Mouse (Mus musculus) retina, postnatal 1 day (tissue): ENCODE data around the gene Slc9b1.

Experiments
- DNase-seq: peaks from one replicate; pipeline ENCODE4 v3.0.0-alpha.2; 2012

The Slc9b1 gene

GRCm38 (mm10) chr3:135347739-135348264 is at the start of gene Slc9b1:
Gene Slc9b1 (plus strand): TSS chr3:135348029.
- no peak for DNase-seq

- DNase-seq: no peak
Observed at GRCm38 (mm10) chr3:135298560-135298959, 49.3 kb upstream of the Slc9b1 start.

- DNase-seq: no peak
Observed at GRCm38 (mm10) chr3:135300081-135300480, 47.7 kb upstream of the Slc9b1 start.

DNA sequence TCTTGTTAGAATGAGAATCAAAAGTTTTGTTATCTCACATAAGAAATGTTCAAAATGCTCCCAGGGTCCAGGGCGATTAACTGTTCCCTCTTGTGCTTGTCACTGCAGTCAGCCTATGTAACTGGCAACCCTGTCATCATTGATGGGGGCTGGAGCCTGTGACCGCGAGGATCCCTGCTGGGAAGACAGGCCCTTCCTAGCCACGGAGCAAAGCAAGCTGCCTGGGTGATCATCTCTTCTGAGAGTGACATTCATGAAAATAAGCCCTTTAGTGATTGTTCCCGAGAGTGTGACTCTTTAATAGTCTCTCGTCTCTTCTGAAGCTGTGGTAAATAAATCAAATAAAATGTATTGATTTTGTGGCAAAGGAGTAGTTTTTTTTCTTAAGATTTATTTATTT is 43.8 kb upstream of the Slc9b1 start:
- peak; percentile 51 for DNase-seq

DNA sequence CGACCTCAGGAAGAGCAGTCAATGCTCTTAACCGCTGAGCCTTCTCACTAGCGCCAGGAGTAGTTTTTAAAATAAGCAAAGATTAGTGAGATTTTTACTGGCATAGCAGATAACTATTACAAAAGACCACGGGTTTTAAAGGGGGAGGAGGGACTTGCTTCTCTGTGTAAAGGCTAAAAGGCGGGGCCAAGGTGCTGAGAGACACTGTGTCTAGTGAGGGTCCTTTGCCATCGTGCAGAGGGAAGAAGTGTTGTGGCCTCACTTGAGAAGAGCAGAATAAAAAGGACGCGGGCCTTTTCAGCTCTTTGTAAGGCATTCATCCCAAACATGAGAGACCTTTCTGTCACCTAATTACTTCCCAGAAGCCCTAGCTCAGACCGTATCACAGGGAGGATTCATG is 43.3 kb upstream of the Slc9b1 start:
- peak; percentile 28 for DNase-seq

- DNase-seq: peak; percentile 64
Observed at GRCm38 (mm10) chr3:135307411-135308259, 40.2 kb upstream of the Slc9b1 start, which contains the start of gene Slc9b2. Gene Slc9b2 (plus strand): TSS chr3:135307700.

DNA sequence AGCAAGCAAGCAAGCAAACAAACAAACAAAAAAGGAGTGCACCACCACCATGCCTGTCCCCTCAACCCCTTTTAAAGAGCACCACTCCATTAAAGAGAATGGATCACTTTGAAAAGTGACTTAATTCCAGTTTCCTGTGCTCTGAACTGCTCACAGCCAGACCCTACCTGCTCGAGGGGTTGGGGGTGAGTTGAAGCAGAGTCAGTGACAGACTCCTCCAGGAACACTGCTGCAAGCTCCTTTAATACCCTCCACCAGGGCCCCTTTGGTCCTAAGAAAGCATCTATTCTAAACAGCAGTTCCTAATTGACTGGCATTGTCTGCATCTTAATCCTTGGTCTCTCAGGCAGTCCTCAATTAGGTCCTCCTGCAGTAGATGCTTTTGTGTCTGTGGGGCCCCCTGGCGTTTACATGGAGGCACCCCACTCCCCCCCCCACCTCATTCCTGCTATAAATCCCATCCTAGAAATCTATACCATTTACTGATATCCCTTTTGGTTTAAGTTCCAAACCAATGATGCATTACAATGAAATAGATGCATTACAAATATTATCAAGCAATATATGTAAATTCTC is 34.8 kb upstream of the Slc9b1 start:
- peak; percentile 24 for DNase-seq

DNA sequence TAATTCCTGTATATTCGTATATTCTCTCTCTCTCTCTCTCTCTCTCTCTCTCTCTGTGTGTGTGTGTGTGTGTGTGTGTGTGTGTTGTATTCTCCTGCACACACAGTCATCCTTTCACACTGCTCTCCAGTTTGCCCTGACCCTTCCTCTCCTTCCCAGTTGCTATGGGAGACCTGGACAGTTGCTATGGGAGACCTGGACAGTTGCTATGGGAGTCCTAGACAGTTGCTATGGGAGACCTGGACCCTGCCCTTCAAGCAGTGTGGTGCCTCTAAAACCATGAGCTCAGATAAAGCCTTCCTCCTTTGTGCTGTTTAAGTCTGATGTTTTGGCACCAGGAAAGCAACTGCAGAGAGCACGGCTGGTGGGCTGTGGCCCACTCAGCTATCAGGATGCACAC is 34.1 kb upstream of the Slc9b1 start:
- peak; percentile 22 for DNase-seq

DNA sequence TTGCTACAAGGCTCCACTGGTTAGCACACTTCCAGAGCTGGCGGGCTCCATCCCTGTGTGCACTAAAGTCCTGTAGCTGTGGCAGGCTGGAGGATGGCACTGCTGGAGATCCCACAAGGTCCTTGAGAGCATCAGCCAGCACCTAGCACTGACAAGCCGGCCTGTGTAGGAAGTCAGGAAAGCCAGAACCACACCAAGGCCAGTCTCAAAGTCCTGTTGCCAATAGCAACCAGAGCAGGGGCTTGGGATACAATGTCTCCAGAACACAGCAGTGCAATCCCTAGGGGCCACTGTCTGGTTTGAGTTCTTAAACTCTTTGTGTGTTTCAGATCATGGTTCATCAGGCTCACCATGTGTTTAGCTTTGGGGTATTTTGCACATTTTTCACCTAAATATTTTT is 33.0 kb upstream of the Slc9b1 start:
- DNase-seq: no peak

- no peak for DNase-seq
Observed at GRCm38 (mm10) chr3:135315720-135316425, 32.0 kb upstream of the Slc9b1 start.

- no peak for DNase-seq
Observed at GRCm38 (mm10) chr3:135318331-135318730, 29.5 kb upstream of the Slc9b1 start.

- DNase-seq: no peak
Observed at GRCm38 (mm10) chr3:135324354-135324753, 23.5 kb upstream of the Slc9b1 start.

DNA sequence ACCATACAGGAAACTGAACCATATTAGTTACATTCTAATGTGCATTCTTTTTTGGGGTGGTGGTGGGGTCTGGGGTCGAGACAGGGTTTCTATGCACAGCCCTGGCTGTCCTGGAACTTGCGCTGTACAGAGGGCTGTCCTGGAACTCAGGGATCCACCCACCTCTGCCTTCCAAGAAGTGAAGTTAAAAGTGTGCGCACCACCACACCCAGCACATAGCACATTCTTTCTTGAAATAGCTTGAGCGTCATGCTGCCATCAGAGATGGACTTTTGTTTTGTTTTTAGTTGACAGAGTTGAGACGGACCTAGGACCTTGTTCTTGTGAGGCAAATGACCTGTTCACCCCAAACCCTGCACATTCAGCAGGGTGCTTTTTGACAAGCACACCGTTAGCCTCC is 20.7 kb upstream of the Slc9b1 start:
- DNase-seq: no peak

DNA sequence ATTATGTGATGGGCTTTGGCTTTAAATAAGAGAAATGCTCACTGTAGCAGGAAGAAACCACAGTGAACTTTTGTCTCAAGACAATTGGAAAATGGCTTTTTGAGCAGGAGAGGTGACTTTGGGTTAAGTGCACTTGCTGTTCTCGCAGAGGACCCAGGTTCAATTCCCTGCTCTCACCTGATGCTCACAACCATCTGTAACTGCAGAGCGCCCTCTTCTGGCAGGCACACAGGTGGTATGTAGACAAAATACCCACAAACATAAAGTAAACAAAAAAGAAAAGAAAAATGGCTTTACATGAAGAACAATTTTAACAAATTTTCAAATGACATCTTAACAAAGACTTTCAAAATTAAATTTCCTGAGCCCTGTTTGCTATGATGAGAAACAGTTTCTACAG is 20.2 kb upstream of the Slc9b1 start:
- no peak for DNase-seq

- DNase-seq: peak; percentile 70
Observed at GRCm38 (mm10) chr3:135328560-135328959, 19.3 kb upstream of the Slc9b1 start.

GRCm38 (mm10) chr3:135332691-135333090 is 15.1 kb upstream of the Slc9b1 start:
- DNase-seq: no peak

GRCm38 (mm10) chr3:135333763-135334162 is 14.1 kb upstream of the Slc9b1 start:
- DNase-seq: no peak

DNA sequence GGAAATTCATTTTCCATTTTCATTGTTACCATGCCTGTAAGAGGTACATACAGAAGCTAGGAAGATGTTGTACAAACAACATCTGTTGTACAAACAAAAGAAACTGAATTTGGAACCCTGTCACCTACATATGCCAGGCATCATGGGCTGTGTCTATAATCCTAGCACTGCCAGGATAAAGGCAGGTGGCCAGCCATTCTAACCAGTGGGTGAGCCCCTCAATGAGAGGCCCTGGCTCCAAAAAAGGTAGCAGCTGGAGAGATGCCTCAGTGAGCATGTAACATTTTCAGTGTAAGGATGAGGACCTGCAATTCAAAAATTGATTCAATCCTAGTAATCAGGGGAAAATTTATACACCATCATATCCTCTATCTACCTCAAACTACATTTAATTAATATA is 1.2 kb downstream of the Slc9b1 start:
- no peak for DNase-seq

DNA sequence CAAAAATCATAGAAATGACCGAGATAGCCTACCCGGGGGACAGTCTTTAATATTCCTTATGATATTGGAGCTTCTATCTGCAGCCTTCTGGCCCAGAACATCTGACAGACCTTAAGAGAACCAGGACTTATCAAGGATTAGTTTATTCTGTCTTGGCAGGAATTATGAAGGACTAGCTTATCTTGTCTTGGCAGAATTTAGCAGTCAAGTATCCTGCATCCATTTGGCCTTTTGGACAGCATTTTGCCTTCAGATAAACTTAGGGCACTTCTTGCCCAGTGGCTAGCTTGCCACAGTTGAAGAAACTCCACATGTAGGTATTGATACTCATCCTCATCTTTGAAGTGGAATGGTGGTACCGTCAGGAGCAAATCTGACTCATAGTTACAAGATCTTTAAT is 4.0 kb downstream of the Slc9b1 start:
- no peak for DNase-seq

DNA sequence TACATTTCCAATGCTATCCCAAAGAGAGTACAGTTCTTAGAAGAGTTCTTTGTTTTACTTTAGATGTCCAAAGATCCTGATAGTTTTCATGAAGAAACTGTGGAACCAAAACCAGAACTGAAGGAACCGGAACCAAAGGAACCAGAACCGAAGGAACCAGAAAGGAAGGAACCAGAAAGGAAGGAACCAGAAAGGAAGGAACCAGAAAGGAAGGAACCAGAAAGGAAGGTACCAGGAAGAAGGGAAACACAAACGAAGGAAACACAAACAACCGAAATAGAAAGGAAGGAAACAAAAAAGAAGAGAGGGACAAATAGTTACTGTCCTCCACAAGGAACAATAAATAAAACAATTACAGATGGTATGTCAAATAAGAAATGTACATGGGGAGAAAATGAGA is 9.6 kb downstream of the Slc9b1 start:
- DNase-seq: no peak

GRCm38 (mm10) chr3:135375836-135376235 is 28.0 kb downstream of the Slc9b1 start:
- no peak for DNase-seq

DNA sequence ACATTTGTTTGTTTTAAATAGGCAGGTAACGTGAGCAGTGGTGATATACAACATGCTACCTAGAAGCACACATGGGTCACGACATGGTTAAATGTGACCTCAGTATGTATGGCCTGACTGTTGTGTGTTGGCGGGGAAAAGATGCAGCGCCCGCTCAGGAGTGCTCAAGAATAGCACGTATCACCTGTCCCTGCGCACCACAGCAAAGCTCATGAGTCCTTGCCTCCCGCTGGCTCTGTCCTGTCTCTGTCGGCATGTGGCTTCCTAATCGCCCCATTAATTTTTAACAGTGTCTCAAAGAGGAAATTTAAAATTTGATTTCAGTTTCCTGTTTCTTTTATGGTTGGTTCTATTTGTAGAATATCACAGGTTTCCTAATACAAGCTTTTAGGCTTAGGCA is 29.6 kb downstream of the Slc9b1 start:
- no peak for DNase-seq

- no peak for DNase-seq
Observed at GRCm38 (mm10) chr3:135379868-135380267, 32.0 kb downstream of the Slc9b1 start.

DNA sequence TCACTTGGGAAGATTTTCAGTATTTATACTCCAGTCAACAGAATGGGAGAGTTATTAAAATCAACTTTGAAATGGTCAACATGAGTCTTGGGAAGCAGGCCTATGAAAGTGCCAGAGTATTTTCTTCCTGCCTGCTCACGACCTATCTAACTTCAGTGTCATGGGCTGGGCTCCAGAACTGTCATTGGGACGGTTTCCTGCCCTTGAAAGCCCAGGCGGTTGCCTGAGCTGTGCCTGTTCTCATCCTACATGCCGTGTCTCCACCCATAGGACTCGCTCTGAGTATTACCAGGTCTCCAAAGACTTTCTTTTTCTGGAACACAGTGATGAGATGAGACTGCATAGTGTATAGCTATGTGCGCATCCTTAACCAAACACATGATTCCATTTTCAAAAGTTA is 45.4 kb downstream of the Slc9b1 start:
- DNase-seq: no peak
